Mouse (Mus musculus) midbrain, embryonic 10.5 days (tissue): Measurements from ENCODE around the gene Ogfod2. TPM values are rescaled to one million over a fixed set of nuclear protein-coding genes. Genes with fewer than 3 reads are reported as not detected.

Experiments
- DNase-seq: peaks from one replicate; pipeline ENCODE4 v3.0.0-alpha.2; 2017; ENCODE audit warnings: low spot score
- H3K27ac ChIP-seq: fragments of 300-500 bp; sonication (generic); replicated peaks from 2 replicates; pipeline ENCODE4 v1.5.1; 2016; ENCODE audit warnings: mild to moderate bottlenecking
- H3K27me3 ChIP-seq: fragments of 300-500 bp; sonication (generic); 2 replicates; pipeline ENCODE4 v1.6.1; 2016; ENCODE audit warnings: low read depth, mild to moderate bottlenecking; ENCODE audit not compliant: poor library complexity, severe bottlenecking
- H3K36me3 ChIP-seq: fragments of 300-500 bp; sonication (generic); 2 replicates; pipeline ENCODE4 v1.6.1; 2016; ENCODE audit warnings: mild to moderate bottlenecking, moderate library complexity
- H3K4me1 ChIP-seq: fragments of 300-500 bp; sonication (generic); 2 replicates; pipeline ENCODE4 v1.6.1; 2016
- H3K4me3 ChIP-seq: fragments of 300-500 bp; sonication (generic); 2 replicates; pipeline ENCODE4 v1.5.1; 2016; ENCODE audit warnings: mild to moderate bottlenecking, moderate library complexity
- H3K9me3 ChIP-seq: fragments of 300-500 bp; sonication (generic); replicated peaks from 2 replicates; pipeline ENCODE4 v1.6.1; 2016; ENCODE audit warnings: mild to moderate bottlenecking
- WGBS: fragments of 180-500 bp; shearing (Covaris S2); methylation state at CpG from one replicate; pipeline ENCODE4 v1.1.7; 2016; 5-methylcytosine and 5-hydroxymethylcytosine counted together
- polyA plus RNA-seq: library from polyadenylated mRNA; unstranded; fragments of >200 nt; fragmentation: Nextera tagmentation; extraction: Ambion mirVana; gene quantifications from 2 replicates; pipeline ENCODE4 v1.2.1, GENCODE M21; 2016

The Ogfod2 gene
- polyA plus RNA-seq, 1 experiment from 2014 or later, result 18.1 TPM

DNA sequence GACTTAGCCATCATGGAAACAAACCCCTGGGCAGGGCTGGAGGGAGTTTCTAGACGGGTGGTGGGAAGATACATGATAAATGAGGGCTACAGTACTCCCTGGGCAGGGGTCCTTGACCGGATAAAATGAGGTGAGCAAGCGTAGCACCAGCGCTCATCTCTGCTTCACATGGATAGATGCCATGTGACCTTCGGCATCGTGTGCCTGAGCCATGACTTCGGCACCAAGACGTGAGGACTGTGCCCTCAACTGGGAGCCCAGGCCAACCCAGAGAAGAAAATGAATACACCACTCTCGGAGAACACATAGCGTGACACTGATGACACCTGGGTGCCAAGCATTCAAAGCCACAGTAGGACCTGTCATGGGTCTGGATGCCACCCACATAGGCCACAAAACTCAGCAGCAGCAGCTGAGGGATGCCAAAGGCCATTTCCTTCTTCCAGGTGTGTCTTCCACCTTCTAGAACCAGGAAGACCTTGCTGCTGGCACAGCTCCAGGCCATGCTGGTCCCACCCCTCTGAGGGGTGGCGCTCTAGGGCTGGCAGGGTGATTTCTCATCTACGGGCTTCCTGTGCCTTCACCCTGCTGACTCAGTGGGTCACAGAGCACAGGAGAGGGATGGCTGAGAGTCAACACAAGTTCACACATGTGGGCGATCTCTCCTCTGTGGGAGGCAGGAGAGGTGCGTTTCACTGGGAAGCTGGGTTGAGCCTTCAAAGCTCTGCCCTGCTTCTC, 28.1 kb upstream of the Ogfod2 start:
- H3K9me3 ChIP-seq, result no peaks in the 10 kb centered on the region
- H3K27ac ChIP-seq, result no peak overlapping the region
- DNase-seq, result no peak
- no peaks in the 10 kb centered on the region for H3K36me3 ChIP-seq
- H3K4me1 ChIP-seq, result peaks cover 5% of the 10 kb centered on the region
- WGBS, result 85% methylated on average over 14 of the region's 14 CpGs
- H3K27me3 ChIP-seq, result no peaks in the 10 kb centered on the region
- no peak overlapping the region for H3K4me3 ChIP-seq

DNA sequence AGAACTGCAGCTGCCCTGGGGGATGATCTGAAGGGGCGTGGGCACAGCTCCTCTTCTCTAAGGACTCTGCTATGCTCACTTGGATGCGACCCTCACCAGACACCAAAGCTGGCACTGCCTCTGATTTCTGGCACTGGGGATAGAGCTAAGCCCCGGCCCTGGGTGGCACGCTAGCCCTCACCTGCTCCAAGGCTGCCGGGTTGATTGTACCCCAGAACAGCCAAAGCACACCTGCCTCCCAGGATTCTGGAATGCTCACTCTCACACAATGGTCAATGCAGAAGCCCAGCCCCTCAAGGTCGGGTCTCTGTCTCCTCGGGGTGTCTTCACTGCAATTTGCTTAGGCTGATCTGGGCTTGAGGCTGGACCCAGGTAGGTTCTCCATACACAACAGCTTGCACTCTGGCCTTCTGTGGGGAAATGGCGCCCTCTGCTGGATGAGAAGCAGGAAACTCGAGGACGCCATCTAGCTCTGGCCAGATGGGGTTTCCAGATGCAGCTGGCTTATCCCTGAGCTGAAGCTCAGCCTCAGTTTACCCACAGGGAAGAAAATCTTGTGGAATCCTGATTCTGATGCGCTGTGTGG, 27.4 kb upstream of the Ogfod2 start:
- DNase-seq, result peak; percentile 82
- no peaks in the 10 kb centered on the region for H3K4me1 ChIP-seq
- H3K9me3 ChIP-seq, result no peaks in the 10 kb centered on the region
- no peak overlapping the region for H3K4me3 ChIP-seq
- no peaks in the 10 kb centered on the region for H3K27me3 ChIP-seq
- WGBS, result 41% methylated on average over 11 of the region's 11 CpGs
- H3K27ac ChIP-seq, result no peak overlapping the region
- no peaks in the 10 kb centered on the region for H3K36me3 ChIP-seq

GRCm38 (mm10) chr5:124085513-124085912, 26.6 kb upstream of the Ogfod2 start:
- Histone ChIP-seq H3K4me1 (no peaks in the 10 kb centered on the region), H3K27me3 (no peaks in the 10 kb centered on the region), H3K27ac (no peak overlapping the region), H3K9me3 (no peaks in the 10 kb centered on the region), H3K36me3 (no peaks in the 10 kb centered on the region), H3K4me3 (no peak overlapping the region)
- DNase-seq, result no peak
- WGBS, result 86% methylated on average over 3 of the region's 3 CpGs

DNA sequence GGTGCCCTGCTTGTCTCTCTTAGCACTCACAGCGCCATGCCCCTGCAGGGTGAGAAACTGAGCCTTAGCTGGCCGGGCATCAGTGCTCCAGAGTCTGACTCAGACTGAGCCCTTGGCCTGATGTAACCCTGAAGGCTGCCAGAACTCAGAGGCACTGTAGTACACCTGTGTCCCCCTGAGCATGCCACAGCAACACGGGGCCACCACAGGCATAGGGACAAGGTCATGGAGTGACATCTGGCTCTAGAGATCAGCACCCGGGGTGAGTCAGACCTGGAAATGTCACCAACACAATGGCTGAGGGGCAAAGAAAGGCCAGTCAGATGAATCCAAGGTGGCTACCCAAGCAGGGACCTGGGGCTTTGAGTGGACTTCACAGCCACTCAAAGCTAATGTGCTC, 25.2 kb upstream of the Ogfod2 start:
- 85% methylated on average over 4 of the region's 4 CpGs for WGBS
- H3K4me1 ChIP-seq, result 0 out of 2 replicates have a peak, but pooled peaks cover 1% of the 10 kb centered on the region
- no peaks in the 10 kb centered on the region for H3K27me3 ChIP-seq
- H3K4me3 ChIP-seq, result no peak overlapping the region
- H3K27ac ChIP-seq, result no peak overlapping the region
- DNase-seq, result no peak
- H3K9me3 ChIP-seq, result no peaks in the 10 kb centered on the region
- H3K36me3 ChIP-seq, result no peaks in the 10 kb centered on the region

GRCm38 (mm10) chr5:124089868-124090267, 22.2 kb upstream of the Ogfod2 start:
- 84% methylated on average over 23 of the region's 23 CpGs for WGBS
- Histone ChIP-seq H3K4me1 (peaks cover 6% of the 10 kb centered on the region), H3K27ac (no peak overlapping the region), H3K9me3 (no peaks in the 10 kb centered on the region), H3K4me3 (no peak overlapping the region), H3K27me3 (peaks cover 20% of the 10 kb centered on the region), H3K36me3 (no peaks in the 10 kb centered on the region)
- no peak for DNase-seq

DNA sequence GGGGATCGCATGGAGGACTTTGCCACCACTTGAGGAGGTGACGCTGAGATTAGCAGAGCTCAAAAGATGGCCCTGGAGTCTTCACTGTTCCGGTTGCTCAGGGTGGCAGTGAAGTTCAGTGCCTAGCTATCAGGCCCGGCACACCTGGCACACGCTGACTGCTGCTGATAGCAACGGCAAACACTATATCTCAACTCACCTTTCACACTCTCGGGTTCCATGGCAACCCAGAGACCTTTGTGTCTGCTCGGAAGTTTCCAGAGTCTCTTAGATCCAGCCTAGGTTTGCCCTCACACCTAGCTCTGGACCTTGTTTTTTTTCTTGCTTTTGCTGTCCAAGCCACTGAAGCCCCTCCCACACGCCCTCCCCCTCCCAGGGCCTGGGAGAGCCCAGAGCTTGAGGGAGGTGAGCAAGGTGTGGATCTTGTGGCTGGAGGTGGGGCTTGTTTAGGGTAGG, 20.1 kb upstream of the Ogfod2 start:
- H3K27me3 ChIP-seq, result peaks cover 30% of the 10 kb centered on the region
- H3K4me3 ChIP-seq, result no peak overlapping the region
- H3K36me3 ChIP-seq, result no peaks in the 10 kb centered on the region
- 72% methylated on average over 9 of the region's 9 CpGs for WGBS
- no peak overlapping the region for H3K27ac ChIP-seq
- H3K9me3 ChIP-seq, result no peaks in the 10 kb centered on the region
- DNase-seq, result no peak
- peaks cover 19% of the 10 kb centered on the region for H3K4me1 ChIP-seq

GRCm38 (mm10) chr5:124093120-124093794, 18.8 kb upstream of the Ogfod2 start:
- no peaks in the 10 kb centered on the region for H3K36me3 ChIP-seq
- peaks cover 19% of the 10 kb centered on the region for H3K4me1 ChIP-seq
- peaks cover 30% of the 10 kb centered on the region for H3K27me3 ChIP-seq
- no peak overlapping the region for H3K4me3 ChIP-seq
- no peaks in the 10 kb centered on the region for H3K9me3 ChIP-seq
- no peak overlapping the region for H3K27ac ChIP-seq
- 79% methylated on average over 11 of the region's 11 CpGs for WGBS
- DNase-seq, result no peak

DNA sequence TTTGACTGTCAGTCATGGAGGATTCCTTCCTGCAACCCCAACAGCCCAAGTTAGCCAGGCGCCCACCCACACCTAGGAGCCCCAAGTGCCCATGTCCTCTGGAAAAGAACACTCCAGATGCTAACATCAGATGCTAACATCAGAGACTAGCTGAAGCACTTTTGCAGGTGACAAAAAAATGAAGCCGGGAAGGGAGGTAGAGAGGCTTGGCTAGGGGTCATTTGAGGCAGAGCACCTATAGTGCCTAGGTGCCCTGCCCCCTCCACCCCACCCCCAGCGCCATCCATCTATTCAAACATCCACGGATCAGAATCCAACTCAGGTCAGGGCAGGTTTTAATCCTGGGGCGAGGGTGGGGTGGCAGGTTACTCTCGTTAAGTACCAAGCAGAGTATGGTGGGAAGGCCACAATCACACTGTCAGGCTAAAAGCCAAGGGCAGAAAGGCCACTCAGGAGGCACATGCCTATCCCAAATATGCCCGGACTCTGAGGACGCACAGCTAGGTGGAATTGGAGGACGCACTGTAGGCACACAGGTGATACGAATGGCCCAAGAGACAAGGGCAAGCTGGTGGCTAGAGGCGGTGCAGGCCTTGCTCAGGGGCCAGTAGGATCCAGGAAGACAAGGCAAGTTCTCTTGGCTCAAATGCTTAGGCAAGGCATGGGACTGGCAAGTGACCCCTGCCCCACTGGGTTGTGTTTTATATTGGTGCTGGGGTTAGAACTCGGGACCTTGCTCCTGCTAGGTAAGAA, 18.1 kb upstream of the Ogfod2 start:
- no peak for DNase-seq
- Histone ChIP-seq H3K9me3 (no peaks in the 10 kb centered on the region), H3K4me3 (no peak overlapping the region), H3K36me3 (no peaks in the 10 kb centered on the region), H3K4me1 (peaks cover 19% of the 10 kb centered on the region), H3K27ac (no peak overlapping the region), H3K27me3 (peaks cover 30% of the 10 kb centered on the region)
- 88% methylated on average over 12 of the region's 12 CpGs for WGBS

DNA sequence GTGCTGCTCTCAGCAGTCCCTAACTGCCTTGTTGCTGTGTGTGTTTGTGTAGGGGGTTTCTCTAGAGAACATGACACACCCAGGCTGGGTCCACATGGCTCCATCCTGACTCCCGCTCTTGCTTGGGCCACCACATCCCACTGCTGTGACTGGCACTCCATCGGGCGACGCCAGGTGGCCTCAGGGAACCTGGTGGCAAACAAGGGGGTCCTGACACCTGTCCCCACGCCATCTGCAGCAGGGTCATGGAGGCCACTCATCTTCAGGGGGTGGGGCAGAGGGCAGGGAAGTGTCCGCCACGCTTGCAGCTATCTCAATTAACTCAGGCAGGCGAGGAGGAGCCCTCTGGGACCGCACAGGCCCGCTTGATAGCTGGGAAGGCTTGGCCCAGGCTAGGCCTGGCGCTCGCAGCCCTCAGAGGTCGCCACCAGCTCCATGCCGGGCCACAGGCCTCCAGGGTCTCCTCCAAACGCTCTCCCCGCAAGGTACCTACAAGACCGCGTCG, 17.0 kb upstream of the Ogfod2 start:
- H3K4me1 ChIP-seq, result peaks cover 19% of the 10 kb centered on the region
- H3K36me3 ChIP-seq, result no peaks in the 10 kb centered on the region
- H3K27me3 ChIP-seq, result peaks cover 30% of the 10 kb centered on the region
- H3K4me3 ChIP-seq, result peak overlapping the region; percentile 56
- WGBS, result 12% methylated on average over 19 of the region's 19 CpGs
- no peaks in the 10 kb centered on the region for H3K9me3 ChIP-seq
- peak; percentile 32 for DNase-seq
- H3K27ac ChIP-seq, result peak overlapping the region; percentile 42; the same call in 1 of the 2 replicates

DNA sequence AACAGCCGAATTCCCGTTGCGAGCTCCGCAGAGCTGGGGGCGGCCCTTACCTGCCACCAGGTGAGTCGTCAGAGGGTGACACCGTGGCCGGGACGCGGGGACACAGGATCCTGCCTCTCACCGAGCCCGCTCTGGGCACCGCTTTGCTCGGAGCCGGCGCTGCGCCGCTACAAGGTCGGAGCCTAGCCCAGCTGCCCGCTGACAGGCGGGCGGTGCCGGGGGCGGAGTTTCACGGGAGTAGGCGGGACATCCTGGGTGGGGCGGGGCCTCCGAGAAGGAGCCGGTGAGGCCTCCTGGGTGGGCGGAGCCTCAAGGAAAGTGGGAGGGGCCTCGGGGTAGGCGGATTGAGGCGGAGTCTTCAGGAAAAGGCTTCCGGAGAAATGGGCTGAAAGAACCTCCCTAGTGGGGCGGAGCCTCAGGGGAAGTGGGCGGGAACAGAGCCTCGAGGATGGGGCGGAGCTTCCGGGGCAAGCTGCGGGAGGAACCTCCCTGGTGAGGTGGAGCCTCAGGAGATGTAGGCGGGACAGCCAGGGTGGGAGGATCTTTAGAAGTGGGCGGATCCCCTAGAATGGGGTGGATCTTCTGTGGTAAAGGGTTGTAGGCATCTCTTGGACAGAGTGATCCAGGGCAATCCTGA, 16.4 kb upstream of the Ogfod2 start, which contains the start of gene Abcb9:
Abcb9 (minus strand) TSS at position 203 of the 637 bp plus-strand sequence.
- Histone ChIP-seq H3K36me3 (no peaks in the 10 kb centered on the region), H3K4me1 (peaks cover 19% of the 10 kb centered on the region), H3K9me3 (no peaks in the 10 kb centered on the region), H3K27me3 (peaks cover 30% of the 10 kb centered on the region), H3K27ac (peak within 1 kb of the TSS; percentile 42; the same call in 1 of the 2 replicates), H3K4me3 (peak within 1 kb of the TSS; percentile 56)
- 1% methylated on average over 42 of the region's 42 CpGs for WGBS
- DNase-seq, result peak; percentile 90

DNA sequence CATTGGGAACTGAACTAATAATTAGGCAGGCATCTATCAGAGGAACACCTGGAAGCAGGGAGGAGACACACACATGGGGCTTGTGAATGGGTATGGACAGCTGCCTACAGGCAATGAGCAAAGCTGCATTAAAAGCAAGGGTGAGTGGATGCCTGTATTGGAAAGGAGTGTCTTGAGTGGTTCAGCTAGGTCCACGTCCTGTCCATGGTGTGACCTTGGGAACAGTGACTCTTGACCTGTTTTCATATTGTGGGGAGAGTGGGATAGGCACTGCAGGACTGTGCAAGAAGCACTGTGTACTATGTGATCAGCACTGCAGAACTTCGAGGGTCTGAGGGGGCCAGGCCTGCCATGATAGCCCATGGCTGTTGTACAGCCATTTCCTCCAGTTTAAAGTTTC, 13.2 kb upstream of the Ogfod2 start:
- no peaks in the 10 kb centered on the region for H3K9me3 ChIP-seq
- no peak overlapping the region for H3K4me3 ChIP-seq
- 89% methylated on average over 2 of the region's 2 CpGs for whole genome bisulfite sequencing
- no peak overlapping the region for H3K27ac ChIP-seq
- no peaks in the 10 kb centered on the region for H3K36me3 ChIP-seq
- DNase-seq, result no peak
- peaks cover 20% of the 10 kb centered on the region for H3K27me3 ChIP-seq
- peaks cover 15% of the 10 kb centered on the region for H3K4me1 ChIP-seq
